Comparison of ENCODE assay signal across 34 mouse cellular contexts in the genomic region with DNA sequence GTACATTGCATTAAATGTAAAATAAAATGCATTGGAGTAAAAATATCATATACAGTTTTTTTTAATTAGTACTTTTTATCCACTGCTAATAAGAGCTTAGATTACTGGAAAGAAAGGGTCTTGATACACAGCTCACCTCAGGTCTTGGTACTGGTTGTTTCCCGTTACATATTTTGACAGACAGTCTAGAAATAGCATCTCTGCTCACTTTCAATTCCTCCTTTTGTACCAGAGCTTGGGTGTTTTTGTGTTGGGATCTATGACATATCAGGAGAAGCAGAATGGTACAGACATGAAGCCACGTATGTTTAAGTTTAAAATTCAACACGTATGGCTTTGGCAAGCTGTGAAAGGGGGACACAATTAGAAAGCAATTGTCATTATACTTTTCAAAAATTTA.
"Had no signal": no experiment of that assay in that cellular context is flagged by ENCODE, and none has a peak within 500 bp of the region (broad histone marks: within the 10 kb centered on the region; RNA-seq: fewer than 3 reads in every experiment).

No protein-coding gene starts in this region.

- ATAC-seq: hindbrain, embryonic 16.5 days; hindbrain, postnatal 0 days; inflammation-experienced regulatory T-cells, adult 6 months; intestine, embryonic 15.5 days; intestine, embryonic 16.5 days; intestine, postnatal 0 days had no signal

- H3K9me3 ChIP-seq: heart, embryonic 10.5 days; heart, embryonic 12.5 days; heart, embryonic 13.5 days; heart, embryonic 15.5 days; hindbrain, embryonic 10.5 days; hindbrain, embryonic 12.5 days; hindbrain, embryonic 15.5 days; intestine, embryonic 15.5 days; kidney, embryonic 15.5 days had no signal

- DNase-seq: heart, postnatal 10 days; heart, postnatal 14 days; heart, postnatal 36 days; heart, postnatal 4 days; kidney, adult 11 months; kidney, adult 18-20 months; kidney, adult 2 months; kidney, adult 8-10 months; kidney, adult 9 months; kidney, postnatal 10 days; kidney, postnatal 14 days; kidney, postnatal 25 days; kidney, postnatal 36 days; kidney, postnatal 4 days; layer of hippocampus, adult 9-11 months; layer of hippocampus, postnatal 36 days had no signal

- H3K4me1 ChIP-seq: heart, embryonic 10.5 days; heart, embryonic 12.5 days; heart, embryonic 13.5 days; heart, embryonic 15.5 days; hindbrain, embryonic 12.5 days; hindbrain, embryonic 15.5 days; intestine, embryonic 15.5 days; kidney, embryonic 15.5 days had no signal

- H3K36me3 ChIP-seq: heart, embryonic 10.5 days; heart, embryonic 12.5 days; heart, embryonic 13.5 days; heart, embryonic 15.5 days; hindbrain, embryonic 10.5 days; hindbrain, embryonic 12.5 days; hindbrain, embryonic 15.5 days; intestine, embryonic 15.5 days; kidney, embryonic 15.5 days had no signal

- H3K4me3 ChIP-seq: heart, embryonic 10.5 days; heart, embryonic 12.5 days; heart, embryonic 13.5 days; heart, embryonic 15.5 days; hindbrain, embryonic 10.5 days; hindbrain, embryonic 12.5 days; hindbrain, embryonic 15.5 days; intestine, embryonic 15.5 days; kidney, embryonic 15.5 days; layer of hippocampus, adult 2 months had no signal

- H3K4me2 ChIP-seq: heart, embryonic 11.5 days; heart, embryonic 12.5 days; heart, embryonic 13.5 days; heart, embryonic 15.5 days; hindbrain, embryonic 12.5 days; hindbrain, embryonic 14.5 days; hindbrain, embryonic 15.5 days; intestine, embryonic 15.5 days; kidney, embryonic 15.5 days had no signal

- H3K9ac ChIP-seq: heart, embryonic 12.5 days; heart, embryonic 13.5 days; heart, embryonic 15.5 days; hindbrain, embryonic 12.5 days; hindbrain, embryonic 14.5 days; hindbrain, embryonic 15.5 days; intestine, embryonic 15.5 days; kidney, embryonic 15.5 days had no signal

- H3K27ac ChIP-seq: heart, embryonic 10.5 days; heart, embryonic 13.5 days; heart, embryonic 15.5 days; hindbrain, embryonic 10.5 days; hindbrain, embryonic 12.5 days; hindbrain, embryonic 14.5 days; hindbrain, embryonic 15.5 days; hindbrain, postnatal 0 days; intestine, embryonic 15.5 days; kidney, embryonic 15.5 days; kidney, postnatal 0 days; layer of hippocampus, adult 2 months had no signal

- H3K27me3 ChIP-seq: heart, embryonic 12.5 days; heart, embryonic 15.5 days; hindbrain, embryonic 12.5 days; hindbrain, embryonic 15.5 days; intestine, embryonic 15.5 days; kidney, embryonic 15.5 days had no signal
